Mouse (Mus musculus): ENCODE results near the gene Ern2. TPM values are rescaled to one million over a fixed set of nuclear protein-coding genes. Genes with fewer than 3 reads are reported as not detected.

Gene Ern2
- polyA plus RNA-seq, 1 experiment from 2014 or later, result not detected

Other genes starting within 250 kb of the Ern2 start
- gene Cog7, start 204.5 kb downstream of the Ern2 start, polyA plus RNA-seq (2015; fragmentation: Nextera tagmentation; extraction: Ambion mirVana), result 29.1 and 29.5 TPM in 2 replicates
- gene Gga2, start 165.0 kb downstream of the Ern2 start, polyA plus RNA-seq (2015; fragmentation: Nextera tagmentation; extraction: Ambion mirVana), result 89.4 and 95.4 TPM in 2 replicates
- 65.3 and 66.2 TPM in 2 replicates for gene Ubfd1, start 119.0 kb downstream of the Ern2 start, polyA plus RNA-seq (2015; fragmentation: Nextera tagmentation; extraction: Ambion mirVana)
- 18.6 TPM in 2 replicates for gene Ears2, start 118.9 kb downstream of the Ern2 start, polyA plus RNA-seq (2015; fragmentation: Nextera tagmentation; extraction: Ambion mirVana)
- 703 and 789 TPM in 2 replicates for gene Ndufab1, start 84.3 kb downstream of the Ern2 start, polyA plus RNA-seq (2015; fragmentation: Nextera tagmentation; extraction: Ambion mirVana)
- 18.5 and 20.5 TPM in 2 replicates for gene Palb2, start 53.2 kb downstream of the Ern2 start, polyA plus RNA-seq (2015; fragmentation: Nextera tagmentation; extraction: Ambion mirVana)
- 112 and 118 TPM in 2 replicates for gene Dctn5, start 53.2 kb downstream of the Ern2 start, polyA plus RNA-seq (2015; fragmentation: Nextera tagmentation; extraction: Ambion mirVana)
- 147 and 150 TPM in 2 replicates for gene Plk1, start 26.8 kb downstream of the Ern2 start, polyA plus RNA-seq (2015; fragmentation: Nextera tagmentation; extraction: Ambion mirVana)
- gene Chp2, start 33.3 kb upstream of the Ern2 start, polyA plus RNA-seq (2015; fragmentation: Nextera tagmentation; extraction: Ambion mirVana), result 0.75 and 0.77 TPM in 2 replicates
- 3.4 and 5.9 TPM in 2 replicates for gene Prkcb, start 102.5 kb upstream of the Ern2 start, polyA plus RNA-seq (2015; fragmentation: Nextera tagmentation; extraction: Ambion mirVana)